Mouse (Mus musculus): ENCODE results near the gene Rab39.

Gene Rab39

DNA sequence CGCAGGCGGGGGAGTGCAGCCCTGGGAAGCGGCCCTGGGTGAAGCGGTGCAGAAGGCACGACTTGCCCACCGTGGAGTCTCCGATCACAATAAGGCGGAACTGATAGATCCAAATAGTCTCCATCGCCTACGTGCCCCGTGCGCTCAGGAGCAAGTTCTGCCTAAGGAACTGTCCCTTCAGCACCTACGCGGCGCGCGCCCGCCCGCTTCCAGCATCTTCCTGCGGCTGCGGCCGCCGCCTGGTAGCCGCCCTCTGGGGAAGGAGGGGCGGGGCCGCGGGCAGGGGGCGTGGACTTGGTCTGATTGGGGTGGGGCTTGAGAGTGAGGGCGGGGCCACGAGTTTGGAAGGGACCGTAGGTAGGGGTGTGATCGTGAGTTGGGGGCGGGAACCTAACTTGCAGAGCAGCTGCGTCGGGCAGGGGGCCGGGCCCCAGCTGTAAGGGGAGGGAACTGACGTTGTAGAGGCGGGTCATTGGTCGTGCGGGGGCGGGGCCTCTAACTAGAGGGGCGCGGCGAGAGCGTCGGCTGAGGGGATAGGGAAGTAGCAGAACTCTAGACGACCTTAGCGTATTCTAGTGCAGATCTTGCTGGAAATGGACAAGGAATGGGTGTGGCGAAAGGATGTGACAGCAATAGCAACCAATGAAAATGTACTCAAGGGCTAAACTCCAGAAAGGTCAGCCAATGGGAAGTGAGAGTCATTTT lies at the start of gene Rab39:
Gene Rab39, minus strand, starts transcription at position 241 of the 705 bp plus-strand sequence.
- in situ Hi-C loops (cut with MboI, MseI) = loop anchor here (5.0 kb wide), 1 partner anchor 51 kb away; no protein-coding TSS in a partner anchor

DNA sequence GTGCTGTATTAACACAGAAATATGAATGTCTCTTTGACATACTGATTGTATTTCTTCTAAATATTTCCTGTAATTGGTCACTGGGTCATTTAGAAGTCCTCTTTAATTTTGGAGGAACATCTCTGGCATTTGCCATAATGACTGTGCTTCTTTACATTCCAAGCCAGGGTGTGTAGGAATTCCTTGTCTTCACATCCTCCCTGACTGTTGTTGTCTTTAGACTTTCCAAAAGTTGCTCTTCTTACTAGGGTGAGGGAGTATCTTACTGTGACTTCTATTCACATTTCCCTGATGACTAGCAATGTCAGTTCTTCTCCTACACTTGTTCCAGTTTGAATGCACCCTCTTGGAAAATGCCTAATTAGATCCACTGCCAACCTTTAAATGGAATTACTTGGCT lies 48.8 kb upstream of the Rab39 start:
- in situ Hi-C loops (cut with MboI, MseI) = loop anchor here (5.0 kb wide), 2 partner anchors 48 to 62 kb away; partner anchors contain the start of gene Rab39

DNA sequence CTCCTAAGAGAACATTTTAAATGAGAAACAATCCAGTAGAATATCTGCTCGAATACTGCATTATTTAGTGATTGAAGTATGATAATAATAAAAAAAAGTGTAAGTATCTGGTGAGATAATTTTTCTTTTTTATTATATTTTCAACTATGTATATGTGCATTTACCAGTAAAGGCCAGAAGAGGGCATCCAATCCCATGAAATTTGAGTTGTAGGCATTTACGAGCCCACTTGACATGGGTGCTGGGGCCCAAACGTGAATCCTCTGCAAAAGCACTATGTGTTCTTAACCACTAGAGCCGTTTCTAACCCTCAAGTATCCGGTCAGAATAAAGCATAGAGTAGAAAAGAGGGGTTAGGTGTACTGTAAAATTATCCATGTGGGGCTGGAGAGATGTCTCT lies 44.9 kb upstream of the Rab39 start:
- in situ Hi-C loops (cut with MboI, MseI) = loop anchor here (5.0 kb wide), 1 partner anchor 66 kb away; no protein-coding TSS in a partner anchor

DNA sequence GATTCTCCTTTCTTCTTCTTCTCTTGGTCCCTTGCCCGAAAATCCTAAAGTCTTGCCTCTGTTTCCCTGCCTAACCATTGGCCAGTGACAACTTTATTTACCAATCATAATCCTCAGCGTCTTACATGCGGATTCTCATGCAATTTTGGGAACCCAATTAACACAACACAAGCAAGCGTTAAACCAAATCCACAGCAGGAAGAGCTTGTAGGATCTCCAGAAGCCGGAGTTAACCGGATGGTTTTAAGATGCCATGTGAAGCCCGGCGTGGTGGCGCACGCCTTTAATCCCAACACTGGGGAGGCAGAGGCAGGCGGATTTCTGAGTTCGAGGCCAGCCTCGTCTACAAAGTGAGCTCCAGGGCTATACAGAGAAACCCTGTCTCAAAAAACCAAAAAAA lies 44.4 kb upstream of the Rab39 start:
- in situ Hi-C loops (cut with MboI, MseI) = loop anchor here (5.0 kb wide), 1 partner anchor 67 kb away; no protein-coding TSS in a partner anchor

DNA sequence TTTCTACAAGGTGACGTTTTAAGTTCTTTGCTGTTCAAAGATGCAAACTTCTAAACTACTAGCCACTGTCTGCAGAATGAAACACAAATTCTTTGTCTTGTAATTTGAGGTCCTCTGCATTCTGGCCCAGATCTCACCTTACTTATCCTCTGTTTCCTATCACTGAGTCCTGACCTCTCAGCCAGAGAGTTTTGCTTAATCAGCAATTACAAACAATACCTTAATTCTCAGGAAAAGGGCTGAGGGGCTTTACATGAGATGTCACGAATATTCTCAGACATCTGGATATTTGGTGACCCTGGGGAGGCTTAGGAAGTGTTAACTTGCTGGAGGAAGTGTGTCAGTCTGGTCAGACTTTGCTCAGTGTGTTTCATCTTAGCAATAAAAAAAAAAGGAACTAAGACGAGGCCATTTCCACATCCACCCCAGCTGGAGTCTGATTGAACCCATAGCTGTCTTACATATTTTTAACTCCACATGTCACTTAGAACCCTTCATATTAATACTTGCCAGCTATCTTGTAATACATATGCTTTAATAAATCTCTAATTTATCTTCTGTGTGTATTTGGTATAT lies 34.9 kb upstream of the Rab39 start:
- in situ Hi-C loops (cut with MboI, MseI) = no loop called here

DNA sequence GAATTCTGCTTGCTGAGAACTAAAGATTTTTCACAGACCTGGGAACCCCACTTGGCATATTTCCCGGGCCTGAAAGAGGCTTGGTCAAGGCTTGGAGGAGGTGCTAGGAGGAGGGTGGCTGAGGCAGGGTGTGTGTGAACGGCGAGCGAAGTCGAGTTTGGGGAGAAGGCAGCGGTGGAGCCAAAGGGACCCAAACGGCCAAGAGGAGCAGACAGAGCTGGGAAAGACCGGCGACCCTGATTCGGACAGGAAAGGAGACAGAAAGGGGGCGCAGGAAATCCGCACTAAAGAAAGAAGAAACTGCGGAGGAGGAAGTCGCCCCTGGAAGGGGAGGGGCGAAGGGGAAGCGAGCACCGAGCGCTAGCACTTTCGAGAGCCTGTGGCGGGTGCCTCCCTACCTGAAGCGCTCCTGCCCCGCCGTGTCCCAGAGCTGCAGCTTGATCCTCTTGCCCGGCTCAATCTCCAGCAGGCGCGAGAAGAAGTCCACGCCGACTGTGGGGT lies 491 bp downstream of the Rab39 start:
- in situ Hi-C loops (cut with MboI, MseI) = loop anchor here (5.0 kb wide), 1 partner anchor 52 kb away; no protein-coding TSS in a partner anchor

DNA sequence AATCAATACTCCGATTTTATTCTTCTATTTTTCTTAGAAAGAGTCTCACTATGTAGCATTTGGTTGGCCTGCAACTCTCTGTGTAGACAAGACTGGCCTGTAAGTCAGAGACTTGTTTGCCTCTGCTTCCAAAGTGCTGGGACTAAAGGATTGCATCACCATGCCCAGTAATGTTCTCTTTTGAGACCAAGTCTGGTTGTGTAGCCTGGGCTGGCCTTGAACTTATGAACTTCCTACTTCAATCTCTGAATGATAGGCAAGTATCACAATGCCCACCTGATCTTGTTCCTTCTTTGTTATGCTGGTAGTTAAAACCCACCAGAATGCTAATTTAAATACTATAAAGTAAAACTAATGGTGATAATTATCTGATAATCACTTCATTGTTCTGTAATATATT lies 3.0 kb downstream of the Rab39 start:
- in situ Hi-C loops (cut with MboI, MseI) = no loop called here

DNA sequence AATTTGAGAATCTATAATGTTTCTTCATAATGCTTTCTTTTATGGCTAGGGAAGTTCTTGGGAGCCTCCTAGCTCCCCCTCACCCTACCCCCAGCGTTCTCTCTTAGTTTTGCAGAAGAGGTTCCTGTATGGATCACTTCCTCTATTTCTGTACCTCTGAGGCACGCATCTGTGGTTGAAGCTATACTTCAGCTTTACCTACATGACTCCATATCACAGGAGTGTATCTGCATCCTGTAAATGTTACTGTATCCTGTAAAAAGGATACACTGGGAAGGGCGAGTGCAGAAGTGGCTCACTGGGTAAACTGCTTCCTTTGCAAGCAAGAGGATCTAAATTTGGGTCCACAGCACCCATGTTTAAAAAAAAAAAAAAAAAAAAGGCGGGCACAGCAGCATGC lies 5.5 kb downstream of the Rab39 start:
- in situ Hi-C loops (cut with MboI, MseI) = no loop called here

DNA sequence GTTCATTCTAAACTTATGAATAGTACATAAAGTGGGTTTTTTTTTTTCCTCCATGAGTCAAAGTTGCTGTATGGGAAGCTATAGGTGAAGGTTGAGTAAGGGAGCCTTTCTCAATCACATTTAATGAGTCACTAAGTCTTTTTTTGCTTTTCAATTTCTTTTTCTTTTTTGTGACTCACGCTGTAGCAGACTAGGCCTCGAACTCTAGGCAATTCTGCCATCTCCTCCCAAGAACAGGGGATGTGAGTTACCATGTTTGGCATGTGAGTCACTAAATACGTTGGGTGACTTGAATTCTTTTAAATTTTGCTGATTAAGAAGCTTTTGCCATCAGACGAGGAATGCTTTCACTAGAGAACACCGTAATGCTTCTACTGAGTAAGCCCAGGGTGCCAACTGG lies 10.2 kb downstream of the Rab39 start:
- in situ Hi-C loops (cut with MboI, MseI) = no loop called here

DNA sequence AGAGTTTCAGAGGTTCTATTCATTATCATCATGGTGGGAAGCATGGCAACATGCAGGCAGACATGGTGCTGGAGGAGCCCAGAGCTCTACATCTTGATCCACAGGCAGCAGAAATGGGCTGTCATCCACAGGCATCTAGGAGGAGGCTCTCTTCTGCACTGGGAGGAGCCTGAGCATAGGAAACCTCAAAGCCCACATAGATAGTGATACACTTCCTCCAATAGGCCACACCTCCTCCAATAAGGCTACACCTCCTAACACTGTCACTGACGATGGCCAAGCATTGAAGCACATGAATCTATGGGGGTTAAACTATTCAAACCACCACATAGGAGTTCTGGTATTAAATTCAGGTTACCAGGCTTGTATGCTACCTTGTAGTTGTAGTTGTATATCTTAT lies 12.3 kb downstream of the Rab39 start:
- in situ Hi-C loops (cut with MboI, MseI) = no loop called here

DNA sequence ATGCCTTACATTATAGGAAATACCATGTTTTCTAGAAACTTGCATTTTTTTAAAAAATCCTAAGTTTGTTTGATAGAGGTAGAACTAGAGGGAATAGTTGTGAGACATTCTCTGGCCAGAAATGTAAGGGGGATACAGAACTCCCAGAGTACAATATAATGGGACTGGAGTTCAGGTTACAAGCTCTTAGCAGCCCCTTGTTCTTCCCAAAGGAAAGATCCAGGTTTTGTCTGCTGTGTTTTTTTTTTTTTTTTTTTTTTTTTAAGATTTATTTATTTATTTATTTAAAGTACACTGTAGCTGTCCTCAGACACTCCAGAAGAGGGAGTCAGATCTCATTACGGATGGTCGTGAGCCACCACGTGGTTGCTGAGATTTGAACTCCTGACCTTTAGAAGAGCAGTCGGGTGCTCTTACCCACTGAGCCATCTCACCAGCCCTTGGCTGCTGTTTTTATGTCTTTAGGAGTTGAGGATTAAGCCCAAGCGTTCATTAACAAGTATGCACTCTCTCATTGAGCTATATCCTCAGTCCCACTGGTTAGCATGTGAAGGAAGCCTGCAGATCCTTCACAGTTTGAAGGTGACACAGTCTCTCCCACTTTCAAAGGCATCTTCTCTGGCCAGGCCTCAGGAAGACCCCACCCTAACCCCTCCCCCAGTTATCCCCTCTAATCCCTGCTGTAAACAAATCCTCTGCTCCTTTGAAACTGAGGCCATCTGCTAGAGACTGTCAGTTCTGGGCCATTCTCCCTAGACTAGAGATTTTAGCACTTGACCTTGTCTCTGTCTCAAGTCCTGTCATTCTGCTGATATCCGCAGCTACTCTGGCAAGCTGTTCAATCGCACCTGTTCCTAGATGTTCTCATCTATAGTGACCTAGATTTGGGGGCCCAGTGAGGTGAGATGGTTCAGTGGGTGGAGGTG lies 14.0 kb downstream of the Rab39 start:
- in situ Hi-C loops (cut with MboI, MseI) = no loop called here

DNA sequence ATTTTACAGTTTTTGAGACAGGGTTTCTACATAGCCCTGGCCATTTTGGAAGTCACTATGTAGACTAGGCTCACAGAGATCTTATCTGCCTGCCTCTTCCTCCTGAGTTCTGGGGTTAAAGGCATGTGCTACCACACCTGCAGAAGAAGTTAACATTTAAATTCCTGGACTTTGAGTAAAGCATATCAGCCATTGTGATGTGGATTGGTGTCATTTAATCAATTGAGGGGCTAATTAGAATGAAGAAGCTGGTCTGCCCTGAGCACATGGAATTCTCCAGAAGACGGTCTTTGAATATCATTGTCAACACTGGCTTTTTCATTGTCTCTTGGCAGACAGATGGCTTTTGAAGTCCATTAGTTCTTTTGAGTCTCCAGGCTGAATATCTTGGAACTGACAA lies 25.2 kb downstream of the Rab39 start:
- in situ Hi-C loops (cut with MboI, MseI) = no loop called here

DNA sequence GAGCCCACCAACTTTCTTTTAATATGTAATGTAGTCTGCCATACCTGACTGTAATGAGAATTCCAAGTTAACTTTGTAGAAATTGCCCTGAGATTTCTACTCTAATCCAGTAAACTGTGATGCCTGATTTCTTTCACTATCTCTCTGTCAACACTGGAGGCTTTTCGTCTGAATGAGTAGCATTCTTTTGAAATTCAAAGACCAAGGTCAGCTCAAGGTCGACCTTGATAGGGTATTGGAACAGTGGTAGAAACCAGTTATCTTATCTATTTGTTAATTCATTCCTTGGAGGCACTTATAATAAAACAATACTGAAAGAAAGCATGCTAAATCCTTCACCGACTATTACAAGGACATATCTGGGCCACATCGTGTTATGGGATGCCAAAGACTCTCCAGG lies 29.1 kb downstream of the Rab39 start:
- in situ Hi-C loops (cut with MboI, MseI) = no loop called here

DNA sequence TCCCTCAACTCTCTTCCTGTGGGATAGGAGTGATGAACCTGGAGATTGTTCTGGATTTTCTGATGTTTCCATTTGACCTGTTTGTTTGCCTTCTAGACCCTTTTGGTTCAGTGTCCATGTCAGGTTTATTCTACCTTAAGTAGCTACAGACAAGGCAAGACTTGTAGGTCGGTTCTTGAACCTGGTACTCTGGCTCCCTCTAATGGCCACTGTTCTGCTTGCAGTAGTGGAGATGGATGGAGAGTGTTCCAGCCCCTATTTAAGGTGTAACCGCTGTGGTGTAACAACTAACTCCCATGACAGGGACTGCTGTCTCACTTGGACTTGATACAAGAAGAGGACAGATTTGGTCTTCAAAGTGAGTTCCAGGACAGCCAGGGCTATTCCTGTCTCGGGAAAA lies 32.5 kb downstream of the Rab39 start:
- in situ Hi-C loops (cut with MboI, MseI) = no loop called here

DNA sequence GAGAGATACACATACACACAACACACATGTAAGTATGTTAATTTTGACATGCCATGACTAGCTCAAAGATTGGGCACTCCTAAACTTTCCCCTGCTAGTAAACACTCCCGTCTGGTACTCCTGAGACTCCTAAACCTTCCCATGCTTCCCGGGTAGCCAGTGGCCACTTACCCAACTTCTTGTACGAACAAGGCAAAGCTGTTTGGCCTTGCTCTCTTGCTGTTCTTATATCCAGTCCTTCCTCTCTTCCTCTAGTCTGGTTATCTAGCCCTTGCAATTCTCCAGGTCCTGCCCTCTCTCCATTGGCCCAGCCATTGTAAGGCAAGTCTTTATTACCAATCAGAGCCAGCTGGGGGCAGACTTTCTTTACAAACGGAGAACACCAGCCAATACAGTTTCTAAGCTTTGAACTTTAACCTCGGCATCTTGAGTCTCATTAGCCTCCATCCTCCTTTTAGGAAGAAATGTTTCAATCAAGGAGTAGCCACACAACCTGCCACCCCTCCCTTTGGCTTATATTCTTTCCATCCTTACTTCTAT lies 36.3 kb downstream of the Rab39 start, which contains the start of gene Cul5:
Gene Cul5, minus strand, starts transcription at position 335 of the 540 bp plus-strand sequence.
- in situ Hi-C loops (cut with MboI, MseI) = loop anchor here (5.0 to 10.0 kb wide), 2 partner anchors 57 to 75 kb away; partner anchors contain the start of gene Acat1

DNA sequence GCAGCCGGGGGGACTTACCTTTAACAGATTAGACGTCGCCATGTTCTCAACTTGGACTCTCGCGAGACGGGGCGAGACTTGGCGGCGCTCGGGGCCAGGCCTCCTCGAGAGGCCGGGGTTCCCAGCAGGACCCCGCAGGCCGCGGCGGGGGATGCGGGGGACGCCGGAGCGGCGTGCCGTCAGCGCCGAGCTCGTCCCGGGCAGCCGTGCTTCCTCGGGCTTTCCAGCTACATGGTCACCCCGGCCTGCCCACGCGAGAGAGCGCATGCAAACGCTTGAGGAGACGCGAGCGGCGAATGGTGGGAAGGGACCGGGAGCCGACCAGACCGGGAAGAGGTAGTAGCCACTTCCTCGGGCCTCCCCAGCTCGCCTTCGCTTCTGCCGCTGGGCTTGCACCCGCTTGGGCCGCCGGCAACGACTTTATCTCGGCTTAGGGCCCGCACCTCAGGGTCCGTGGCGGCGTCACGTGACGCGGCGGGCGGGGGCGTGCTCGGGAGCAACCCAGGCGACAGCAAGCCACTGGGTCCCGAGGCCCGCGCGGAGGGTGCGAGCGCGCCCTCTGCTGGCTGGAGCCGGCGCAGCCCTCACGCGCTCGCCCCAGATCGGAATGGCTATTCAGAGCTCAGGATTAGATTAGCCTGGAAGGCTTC lies 38.9 kb downstream of the Rab39 start:
- in situ Hi-C loops (cut with MboI, MseI) = loop anchor here (5.0 to 10.0 kb wide), 2 partner anchors 55 to 72 kb away; partner anchors contain the start of gene Acat1

DNA sequence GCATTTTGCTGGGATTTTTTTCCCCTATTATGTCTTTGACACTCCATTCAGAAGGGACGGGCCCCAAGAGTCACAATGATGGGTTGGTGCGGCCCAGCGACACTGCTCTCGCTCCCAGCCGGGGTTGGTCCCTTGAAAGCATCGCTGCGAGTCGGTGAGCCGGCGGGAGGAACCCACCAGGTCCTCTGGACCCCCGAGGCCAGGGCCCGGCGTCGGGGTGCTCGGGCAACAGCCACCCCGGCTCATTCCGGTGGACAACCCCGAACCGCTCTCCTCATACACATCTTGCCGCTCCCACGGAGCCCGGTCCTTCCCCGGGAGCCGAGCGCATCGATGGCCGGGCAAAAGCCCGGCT lies 39.4 kb downstream of the Rab39 start:
- in situ Hi-C loops (cut with MboI, MseI) = loop anchor here (5.0 to 10.0 kb wide), 2 partner anchors 54 to 72 kb away; partner anchors contain the start of gene Acat1

DNA sequence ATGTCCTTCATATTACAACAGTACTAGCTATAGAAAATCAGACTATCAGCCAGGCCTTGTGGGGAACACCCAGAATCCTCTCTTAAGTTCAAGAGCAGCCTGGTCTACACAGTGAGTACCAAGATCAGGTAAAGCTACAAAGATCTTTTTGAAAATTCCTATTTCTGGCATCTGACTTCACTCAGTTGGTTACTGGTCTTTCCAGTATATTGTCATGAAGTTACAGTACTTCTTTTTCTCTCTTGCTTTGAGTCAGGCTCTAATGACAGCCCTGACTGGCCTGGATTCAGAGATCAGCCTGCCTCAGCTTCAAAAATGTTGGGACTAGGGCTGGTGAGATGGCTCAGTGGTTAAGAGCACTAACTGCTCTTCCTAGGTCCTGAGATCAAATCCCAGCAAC lies 40.6 kb downstream of the Rab39 start:
- in situ Hi-C loops (cut with MboI, MseI) = loop anchor here (5.0 to 10.0 kb wide), 2 partner anchors 53 to 71 kb away; partner anchors contain the start of gene Acat1

DNA sequence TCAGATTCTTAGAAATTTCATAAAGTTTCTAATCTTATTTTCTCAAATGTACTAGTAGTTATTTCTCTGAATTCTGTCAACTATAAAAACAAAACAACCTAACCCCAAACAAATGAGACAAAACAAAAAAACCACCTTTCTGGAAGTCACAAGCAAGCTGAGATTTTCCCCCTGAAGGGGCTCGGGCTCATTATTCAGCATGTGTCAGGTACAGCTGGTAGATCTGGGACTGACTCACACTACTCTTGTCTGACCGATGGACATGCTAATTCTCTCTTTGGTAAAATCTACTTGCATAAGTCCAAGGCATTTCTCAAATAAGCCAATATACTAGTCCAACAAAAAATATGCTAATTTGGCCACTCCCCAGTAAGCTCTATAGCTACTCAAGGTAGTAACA lies 41.2 kb downstream of the Rab39 start:
- in situ Hi-C loops (cut with MboI, MseI) = loop anchor here (5.0 to 10.0 kb wide), 2 partner anchors 53 to 70 kb away; partner anchors contain the start of gene Acat1

DNA sequence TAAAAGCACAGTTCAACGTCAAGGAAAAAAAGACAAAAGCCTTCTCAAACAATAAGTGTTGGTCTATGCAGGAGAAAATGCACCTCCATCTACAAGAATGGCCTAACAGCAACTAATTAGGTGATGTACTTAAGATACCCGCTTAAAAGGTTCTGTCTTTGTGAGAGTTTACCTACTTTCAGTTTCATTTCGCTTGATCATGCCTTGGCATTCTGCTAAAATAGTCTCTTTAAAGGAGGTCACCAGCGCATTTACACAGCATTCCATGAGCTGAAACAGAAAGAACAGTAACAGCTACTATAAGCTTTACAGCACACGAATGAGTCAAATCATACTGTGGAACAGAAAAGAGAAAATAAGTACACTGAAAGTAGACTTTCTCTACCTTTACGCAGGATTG lies 71.2 kb downstream of the Rab39 start:
- in situ Hi-C loops (cut with MboI, MseI) = no loop called here
